Mouse (Mus musculus): ENCODE results near the gene Fsd1.

DNA sequence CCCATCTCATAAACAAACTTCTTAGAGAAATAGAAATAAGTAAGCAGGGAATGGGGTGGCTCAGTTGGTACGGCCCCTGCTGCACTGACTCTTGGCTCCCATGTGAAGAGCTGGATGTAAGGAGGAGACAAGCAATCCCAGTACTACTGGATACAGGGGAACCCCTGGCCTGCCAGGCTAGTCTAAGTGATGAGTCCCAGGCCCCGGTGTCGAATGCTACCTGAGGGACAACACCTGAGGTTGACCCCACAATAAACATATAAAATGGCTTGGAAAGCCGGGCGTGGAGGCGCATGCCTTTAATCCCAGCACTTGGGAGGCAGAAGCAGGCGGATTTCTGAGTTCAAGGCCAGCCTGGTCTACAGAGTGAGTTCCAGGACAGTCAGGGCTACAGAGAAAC lies 45.1 kb downstream of the Fsd1 start:
- TF ChIP-seq EP300 (IDR thresholded peaks at IDR 0.05) (no peak), CTCF (IDR thresholded peaks at IDR 0.05) (no peak)

All from lung, postnatal 0 days (tissue).